Mouse (Mus musculus) CH12.LX (cell line): ENCODE results near the gene Gnai2. TPM values are rescaled to one million over a fixed set of nuclear protein-coding genes. Genes with fewer than 3 reads are reported as not detected.

ENCODE experiments used
- DNase-seq: peaks from one replicate; pipeline ENCODE4 v3.0.0-alpha.2; 2013; ENCODE audit errors: extremely low read depth
- H3K27ac ChIP-seq: 2 replicates; pipeline ENCODE4 v1.5.1; 2012; ENCODE audit warnings: low read depth, mild to moderate bottlenecking, control low read depth, moderate library complexity; ENCODE audit not compliant: insufficient read depth
- H3K27me3 ChIP-seq: replicated peaks from 2 replicates; pipeline ENCODE3; 2012; ENCODE audit warnings: inconsistent platforms
- H3K36me3 ChIP-seq, 2 experiments: replicated peaks in 1 of 2; 2 replicates each; pipeline versions ENCODE3 to v1.6.1; 2012; ENCODE audit warnings: inconsistent platforms in 1 of 2, low read length in 1 of 2, mild to moderate bottlenecking in 1 of 2, mixed read lengths in 1 of 2, moderate library complexity in 1 of 2; ENCODE audit not compliant: control insufficient read depth in 1 of 2, insufficient read depth in 1 of 2
- H3K4me1 ChIP-seq, 2 experiments: 2 replicates each; pipeline ENCODE4 v1.6.1; 2012; ENCODE audit warnings: inconsistent platforms in 1 of 2, moderate library complexity in 1 of 2; ENCODE audit not compliant: insufficient read depth in 2 of 2, control insufficient read depth in 1 of 2
- H3K4me2 ChIP-seq: 2 replicates; pipeline ENCODE4 v1.6.1; 2012; ENCODE audit warnings: low read depth, mild to moderate bottlenecking, control low read depth; ENCODE audit not compliant: poor library complexity, insufficient read depth, severe bottlenecking
- H3K4me3 ChIP-seq, 3 experiments: fragments of 150-350 bp in 1 of 3; sonication (generic) in 1 of 3; replicated peaks in 1 of 3; 2 replicates each; pipeline versions ENCODE3 to v1.5.1; 2011 to 2012; ENCODE audit warnings: low read depth in 2 of 3, low read length in 2 of 3, mild to moderate bottlenecking in 2 of 3, moderate library complexity in 2 of 3, control low read depth in 1 of 3, improper control_type of control experiment in 1 of 3, inconsistent platforms in 1 of 3, mixed read lengths in 1 of 3; ENCODE audit not compliant: poor library complexity in 1 of 3
- H3K79me2 ChIP-seq: replicated peaks from 2 replicates; pipeline ENCODE4 v1.6.1; 2012; ENCODE audit warnings: mild to moderate bottlenecking, moderate library complexity; ENCODE audit not compliant: control insufficient read depth, poor library complexity, insufficient read depth, severe bottlenecking; ENCODE audit errors: extremely low read depth
- H3K9ac ChIP-seq: 2 replicates; pipeline ENCODE4 v1.6.1; 2012; ENCODE audit warnings: low read depth, mild to moderate bottlenecking, control low read depth, moderate library complexity; ENCODE audit not compliant: insufficient read depth
- H3K9me3 ChIP-seq: replicated peaks from 2 replicates; pipeline ENCODE3; 2012; ENCODE audit warnings: low read length, inconsistent platforms, mixed read lengths
- BHLHE40 ChIP-seq: IDR thresholded peaks from 2 replicates; pipeline ENCODE4 v1.6.1; 2011; ENCODE audit warnings: mild to moderate bottlenecking, low read depth, low read length, improper control_type of control experiment
- CTCF ChIP-seq, 2 experiments: IDR thresholded peaks in 1 of 2; conservative IDR thresholded peaks in 1 of 2; 2 replicates each; pipeline ENCODE4 v1.5.1; 2011 to 2012; ENCODE audit warnings: low read depth in 2 of 2, low read length in 2 of 2, improper control_type of control experiment in 1 of 2, inconsistent platforms in 1 of 2, mild to moderate bottlenecking in 1 of 2, moderate library complexity in 1 of 2
- ELF1 ChIP-seq: IDR thresholded peaks from 2 replicates; pipeline ENCODE4 v1.6.1; 2014; ENCODE audit warnings: low read depth, mild to moderate bottlenecking, inconsistent platforms, low read length, improper control_type of control experiment
- ETS1 ChIP-seq: conservative IDR thresholded peaks from 2 replicates; pipeline ENCODE4 v1.6.1; 2012; ENCODE audit warnings: low read depth, mild to moderate bottlenecking, inconsistent platforms, low read length, improper control_type of control experiment, moderate library complexity
- GABPA ChIP-seq: IDR thresholded peaks from 2 replicates; pipeline ENCODE4 v1.6.1; 2012; ENCODE audit warnings: low read depth, low read length, improper control_type of control experiment, inconsistent platforms; ENCODE audit not compliant: insufficient replicate concordance
- HCFC1 ChIP-seq: IDR thresholded peaks from 2 replicates; pipeline ENCODE4 v1.6.1; 2012; ENCODE audit warnings: low read depth, mild to moderate bottlenecking, inconsistent platforms, low read length, improper control_type of control experiment
- JUN ChIP-seq: IDR thresholded peaks from 2 replicates; pipeline ENCODE4 v1.6.1; 2011; ENCODE audit warnings: low read depth, mild to moderate bottlenecking, low read length, improper control_type of control experiment, moderate library complexity; ENCODE audit not compliant: insufficient read depth
- KAT2A ChIP-seq: IDR thresholded peaks from 2 replicates; pipeline ENCODE4 v1.6.1; 2012; ENCODE audit warnings: low read length, improper control_type of control experiment, inconsistent platforms; ENCODE audit not compliant: insufficient replicate concordance
- MAZ ChIP-seq: IDR thresholded peaks from 2 replicates; pipeline ENCODE4 v1.6.1; 2012; ENCODE audit warnings: low read depth, mild to moderate bottlenecking, inconsistent platforms, low read length, improper control_type of control experiment, moderate library complexity
- MXI1 ChIP-seq: IDR thresholded peaks from 2 replicates; pipeline ENCODE4 v1.6.1; 2011; ENCODE audit warnings: mild to moderate bottlenecking, low read depth, low read length, improper control_type of control experiment
- NRF1 ChIP-seq: IDR thresholded peaks from 2 replicates; pipeline ENCODE4 v1.6.1; 2014; ENCODE audit warnings: low read depth, mild to moderate bottlenecking, inconsistent platforms, low read length, improper control_type of control experiment, moderate library complexity
- PAX5 ChIP-seq: IDR thresholded peaks from 2 replicates; pipeline ENCODE4 v1.6.1; 2012; ENCODE audit warnings: low read length, inconsistent platforms, mixed read lengths
- POLR2AphosphoS2 ChIP-seq: IDR thresholded peaks from 2 replicates; pipeline ENCODE4 v1.6.1; 2011; ENCODE audit warnings: low read depth, low read length, improper control_type of control experiment
- RAD21 ChIP-seq: IDR thresholded peaks from 2 replicates; pipeline ENCODE4 v1.6.1; 2011; ENCODE audit warnings: low read depth, mild to moderate bottlenecking, low read length, improper control_type of control experiment, moderate library complexity
- RCOR1 ChIP-seq: conservative IDR thresholded peaks from 2 replicates; pipeline ENCODE4 v1.6.1; 2012; ENCODE audit warnings: low read depth, mild to moderate bottlenecking, inconsistent platforms, low read length, improper control_type of control experiment
- SIN3A ChIP-seq: IDR thresholded peaks from 2 replicates; pipeline ENCODE4 v1.6.1; 2012; ENCODE audit warnings: low read length, improper control_type of control experiment, inconsistent platforms
- SMC3 ChIP-seq: IDR thresholded peaks from 2 replicates; pipeline ENCODE4 v1.6.1; 2011; ENCODE audit warnings: low read depth, low read length, improper control_type of control experiment
- TBP ChIP-seq: conservative IDR thresholded peaks from 2 replicates; pipeline ENCODE4 v1.6.1; 2011; ENCODE audit warnings: low read depth, low read length, improper control_type of control experiment
- TCF12 ChIP-seq: IDR thresholded peaks from 2 replicates; pipeline ENCODE4 v1.6.1; 2014; ENCODE audit warnings: low read depth, mild to moderate bottlenecking, inconsistent platforms, low read length, improper control_type of control experiment
- ZC3H11A ChIP-seq: IDR thresholded peaks from 2 replicates; pipeline ENCODE4 v1.6.1; 2012; ENCODE audit warnings: low read depth, mild to moderate bottlenecking, inconsistent platforms, low read length, improper control_type of control experiment
- ZKSCAN1 ChIP-seq: IDR thresholded peaks from 2 replicates; pipeline ENCODE4 v1.6.1; 2012; ENCODE audit warnings: low read depth, inconsistent platforms, low read length, improper control_type of control experiment, borderline replicate concordance
- ZMIZ1 ChIP-seq: IDR thresholded peaks from 2 replicates; pipeline ENCODE4 v1.6.1; 2012; ENCODE audit warnings: low read depth, mild to moderate bottlenecking, inconsistent platforms, low read length, improper control_type of control experiment
- ZNF384 ChIP-seq: IDR thresholded peaks from 2 replicates; pipeline ENCODE4 v1.6.1; 2012; ENCODE audit warnings: low read depth, low read length, improper control_type of control experiment, inconsistent platforms
- dilution Hi-C: fragments of 300-500 bp; cut with MboI; formaldehyde crosslinking; loops from 2 replicates; pipeline ENCODE4 v1.14.3; 2020; ENCODE audit warnings: low sequenced_read_pairs; ENCODE audit not compliant: extremely low pct_unique_long_range_greater_than_20kb, extremely low pct_ligation_motif_present
- in situ Hi-C: fragments of 300-500 bp; cut with MboI; formaldehyde crosslinking; loops from 3 replicates; pipeline ENCODE4 v1.14.3; 2019; ENCODE audit warnings: low sequenced_read_pairs, low pct_ligation_motif_present, low pct_unique_long_range_greater_than_20kb, mixed read lengths
- polyA plus RNA-seq: library from polyadenylated mRNA; unstranded; fragments of >175 nt; gene quantifications from 2 replicates; pipeline ENCODE4 v1.2.1, GENCODE M21; 2012; ENCODE audit warnings: low read depth; ENCODE audit not compliant: insufficient read length
- total RNA-seq, 2 experiments: library from RNA; depleted of rRNA; stranded (reverse); fragments of 300-350 nt in 1 of 2; fragments of >200 nt in 1 of 2; gene quantifications; 2 replicates each; pipeline ENCODE4 v1.2.3; 2012 to 2014

Gnai2 gene
- total and polyA plus RNA-seq, 3 experiments = 86.2 to 262 (median 154) TPM

- Histone ChIP-seq H3K4me3 (no peak overlapping the region), H3K9ac (no peak overlapping the region), H3K27me3 (peaks cover 58% of the 10 kb centered on the region), H3K4me2 (no peak overlapping the region), H3K27ac (no peak overlapping the region), H3K9me3 (no peaks in the 10 kb centered on the region), H3K79me2 (no peaks in the 10 kb centered on the region), H3K4me1 (0 out of 4 replicates have a peak, but pooled peaks cover 0 to 4% of the 10 kb centered on the region in 2 experiments), H3K36me3 (no peaks in the 10 kb centered on the region)
- TF ChIP-seq ZNF384 (no peak), POLR2AphosphoS2 (no peak), JUN (no peak), SMC3 (no peak), PAX5 (no peak), MXI1 (no peak), CTCF (conservative IDR thresholded peaks at IDR 0.05 in 1 of 2, IDR thresholded peaks at IDR 0.05 in 1 of 2; ENCODE audit: low read depth in 2 of 2, low read length in 2 of 2) (no peak), NRF1 (no peak), ZC3H11A (no peak), HCFC1 (no peak), BHLHE40 (no peak), MAZ (no peak), ETS1 (no peak), ZKSCAN1 (no peak), TCF12 (no peak), ZMIZ1 (no peak), GABPA (no peak), TBP (no peak), ELF1 (no peak)
- DNase-seq = no peak
- in situ Hi-C loops = no loop called here
- dilution Hi-C loops = no loop called here
Observed at GRCm38 (mm10) chr9:107650708-107651481, 15.7 kb upstream of the Gnai2 start.

DNA sequence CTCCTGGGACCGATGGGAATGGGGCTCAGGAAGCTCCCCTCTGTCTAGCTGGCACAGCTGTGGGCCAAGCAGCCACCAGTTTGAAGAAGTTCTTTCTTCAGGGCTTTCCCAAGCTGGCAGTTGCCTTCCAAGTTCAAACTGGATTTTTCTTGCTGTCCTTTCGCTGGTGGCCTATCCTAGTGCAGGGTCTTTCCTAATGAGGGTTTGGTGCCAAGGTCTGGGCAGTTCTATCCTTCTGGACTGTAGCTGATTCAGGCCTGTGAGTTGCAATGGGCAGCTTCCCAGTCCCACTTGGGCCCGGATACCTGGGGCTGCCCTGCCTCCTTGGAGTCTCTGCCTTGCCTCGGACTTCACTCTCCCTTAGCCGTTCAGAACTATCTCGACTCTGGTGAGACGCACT, 15.1 kb upstream of the Gnai2 start:
- no peak overlapping the region for H3K4me2 ChIP-seq
- TF ChIP-seq HCFC1 = no peak
- no peak for TF ChIP-seq KAT2A
- no peak for TF ChIP-seq RCOR1
- no peak for TF ChIP-seq MAZ
- no peak for TF ChIP-seq RAD21
- no peak for TF ChIP-seq SIN3A
- TF ChIP-seq PAX5 = no peak
- TF ChIP-seq ZMIZ1 = no peak
- no peak for TF ChIP-seq POLR2AphosphoS2
- no peak for TF ChIP-seq TBP
- TF ChIP-seq, all 38 proteins: peak for 0
- no peak overlapping the region for H3K4me3 ChIP-seq
- no peak overlapping the region for H3K9ac ChIP-seq
- peaks cover 55% of the 10 kb centered on the region for H3K27me3 ChIP-seq
- H3K4me1 ChIP-seq = peaks cover 3 to 4% of the 10 kb centered on the region in 2 experiments; a peak in 2 of 4 replicates
- in situ Hi-C loops = no loop called here
- DNase-seq = no peak
- no peaks in the 10 kb centered on the region for H3K9me3 ChIP-seq
- no peaks in the 10 kb centered on the region for H3K79me2 ChIP-seq
- dilution Hi-C loops = no loop called here
- no peak overlapping the region for H3K27ac ChIP-seq
- no peaks in the 10 kb centered on the region for H3K36me3 ChIP-seq
